Mouse (Mus musculus): ENCODE measurements around the gene Dytn. TPM values are rescaled to one million over a fixed set of nuclear protein-coding genes. Genes with fewer than 3 reads are reported as not detected.
"Not testable (repeated sequence)": the region's sequence is repeated elsewhere in the genome, so short reads cannot be mapped to it uniquely, and the experiment has no call there.

The Dytn gene
- total RNA-seq (2021): not detected

- DNase-seq (ENCODE audit: extremely low spot score in 1 of 2, low spot score in 1 of 2): no peak
Observed at GRCm38 (mm10) chr1:63686827-63687226, at the start of gene Dytn. Gene Dytn (minus strand): TSS chr1:63686927.

GRCm38 (mm10) chr1:63730240-63730771 lies 43.6 kb upstream of the Dytn start, which contains the start of the genes Mdh1b and Fastkd2:
Gene Mdh1b (minus strand): TSS chr1:63730318.
Gene Fastkd2 (plus strand): TSS chr1:63730614.
- DNase-seq (ENCODE audit: extremely low spot score in 1 of 2, low spot score in 1 of 2): peak; percentile 78

GRCm38 (mm10) chr1:63729796-63730195 lies 43.1 kb upstream of the Dytn start:
- peak in 1 of 2 experiments; percentile 6 for DNase-seq (ENCODE audit: extremely low spot score in 1 of 2, low spot score in 1 of 2)

DNA sequence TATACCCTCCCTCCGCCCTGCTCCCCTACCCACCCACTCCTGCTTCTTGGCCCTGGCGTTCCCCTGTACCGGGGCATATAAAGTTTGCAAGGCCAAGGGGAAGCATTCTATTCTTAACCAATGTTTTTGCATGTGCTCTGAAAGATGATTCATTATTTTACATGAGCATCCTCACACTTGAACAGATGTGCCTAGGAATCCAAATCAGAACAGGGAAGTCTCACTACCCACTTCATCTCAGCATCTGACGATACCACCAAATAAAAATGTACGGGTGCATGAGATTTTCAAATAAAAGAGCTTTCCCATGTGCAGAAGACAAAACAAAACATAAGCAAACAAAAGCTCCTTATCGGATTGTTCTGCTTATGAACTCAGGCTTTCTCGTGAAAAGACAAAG lies 33.4 kb upstream of the Dytn start:
- DNase-seq (ENCODE audit: extremely low spot score in 1 of 2, low spot score in 1 of 2): no peak

GRCm38 (mm10) chr1:63708876-63709275 lies 22.1 kb upstream of the Dytn start:
- no peak for DNase-seq (ENCODE audit: extremely low spot score in 1 of 2, low spot score in 1 of 2)

DNA sequence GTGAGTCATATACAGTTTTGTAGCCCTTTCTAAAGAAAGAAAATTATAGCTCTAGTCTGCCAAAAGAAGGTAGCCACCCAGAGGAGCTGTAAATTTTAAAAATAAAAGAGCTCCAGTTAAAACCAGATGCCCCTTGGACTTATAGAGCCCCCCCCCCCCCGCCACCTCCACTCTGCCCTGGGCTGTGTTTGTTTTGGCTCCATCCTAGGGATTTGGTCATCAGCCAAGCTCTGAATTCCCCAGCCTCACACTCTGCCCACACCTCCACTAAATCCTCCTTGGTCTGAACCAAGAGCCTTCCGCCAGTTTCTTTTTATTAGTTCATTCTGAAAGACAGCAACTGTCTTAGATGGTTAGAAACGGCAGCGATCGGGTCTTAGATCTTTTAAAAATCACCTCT lies 19.0 kb upstream of the Dytn start:
- no peak for DNase-seq (ENCODE audit: extremely low spot score in 1 of 2, low spot score in 1 of 2)

GRCm38 (mm10) chr1:63696861-63697260 lies 10.1 kb upstream of the Dytn start:
- DNase-seq (ENCODE audit: extremely low spot score in 1 of 2, low spot score in 1 of 2): no peak

DNA sequence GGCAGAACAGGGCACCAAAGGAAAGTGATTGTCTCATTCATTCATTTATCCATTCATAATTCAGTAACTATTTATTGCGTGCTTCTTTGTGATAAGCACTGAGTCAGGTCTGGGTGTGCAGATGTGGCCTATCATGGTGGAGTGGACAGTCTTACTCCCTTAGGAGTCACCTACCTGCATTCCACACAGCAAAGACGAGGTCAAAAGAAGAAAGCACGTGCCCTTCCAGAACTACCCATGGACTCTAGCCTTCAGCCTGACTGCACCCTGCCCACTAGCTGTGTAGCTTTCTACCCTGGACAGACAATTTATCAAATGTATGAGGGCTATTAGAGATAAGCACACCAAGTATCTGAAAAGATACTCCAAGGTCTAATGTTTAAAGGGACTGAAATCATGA lies 10.8 kb downstream of the Dytn start:
- no peak for DNase-seq (ENCODE audit: extremely low spot score in 1 of 2, low spot score in 1 of 2)

DNA sequence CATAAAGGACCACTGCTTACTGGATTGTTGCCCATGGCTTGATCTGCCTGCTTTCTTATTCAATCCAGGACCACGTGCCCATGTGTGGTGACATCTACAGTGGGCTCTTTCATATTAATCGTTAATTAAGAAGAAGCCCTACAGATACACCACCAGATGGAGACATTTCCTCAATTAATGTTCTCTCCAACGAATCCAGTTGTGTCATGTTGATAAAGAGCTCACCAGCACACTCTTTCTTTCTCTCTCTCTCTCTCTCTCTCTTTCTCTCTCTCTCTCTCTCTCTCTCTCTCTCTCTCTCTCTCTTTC lies 17.9 kb downstream of the Dytn start:
- DNase-seq (ENCODE audit: extremely low spot score in 1 of 2, low spot score in 1 of 2): no peak

DNA sequence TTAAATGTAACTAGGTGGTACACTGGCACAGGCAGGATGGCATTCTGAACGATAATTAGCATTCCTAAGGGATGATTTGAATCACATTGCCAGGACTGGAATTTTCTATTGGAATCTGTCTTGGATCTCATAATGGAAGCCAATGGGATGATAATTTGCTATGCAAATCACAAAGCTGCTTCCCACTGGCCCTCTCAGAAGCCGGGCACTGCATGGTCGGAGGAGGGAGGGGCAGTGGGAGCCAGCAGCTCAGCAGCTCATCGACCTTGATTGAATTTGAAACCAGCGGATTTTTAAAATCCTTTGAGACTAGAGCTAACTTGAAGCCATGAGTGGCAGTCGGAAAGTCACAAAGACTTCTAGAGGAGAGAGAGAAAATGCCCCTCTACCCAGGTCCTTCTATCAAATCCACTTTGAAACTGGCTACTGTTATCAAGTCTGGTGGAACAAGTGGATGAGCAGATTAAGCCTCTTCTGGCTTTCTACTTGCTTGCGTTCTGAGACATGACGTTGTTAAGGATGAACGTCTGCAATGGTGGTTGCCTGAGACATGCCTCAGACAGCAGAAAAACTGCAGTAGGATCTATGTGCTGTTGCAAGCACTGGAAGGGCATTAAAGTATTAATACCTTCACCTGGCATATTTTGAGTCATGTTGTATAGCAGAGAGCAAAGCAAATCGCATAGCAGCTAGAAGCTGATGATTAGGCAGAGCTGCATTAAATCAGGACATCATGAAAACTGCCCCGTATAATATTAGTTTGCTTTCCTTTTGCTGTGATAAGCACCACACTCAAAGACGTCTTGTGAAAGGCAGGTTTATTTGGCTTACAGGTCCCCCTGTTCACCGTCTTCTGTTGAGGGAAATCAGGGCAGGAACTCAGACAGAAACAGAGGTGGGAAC lies 18.5 kb downstream of the Dytn start:
- DNase-seq (ENCODE audit: extremely low spot score in 1 of 2, low spot score in 1 of 2): no peak

DNA sequence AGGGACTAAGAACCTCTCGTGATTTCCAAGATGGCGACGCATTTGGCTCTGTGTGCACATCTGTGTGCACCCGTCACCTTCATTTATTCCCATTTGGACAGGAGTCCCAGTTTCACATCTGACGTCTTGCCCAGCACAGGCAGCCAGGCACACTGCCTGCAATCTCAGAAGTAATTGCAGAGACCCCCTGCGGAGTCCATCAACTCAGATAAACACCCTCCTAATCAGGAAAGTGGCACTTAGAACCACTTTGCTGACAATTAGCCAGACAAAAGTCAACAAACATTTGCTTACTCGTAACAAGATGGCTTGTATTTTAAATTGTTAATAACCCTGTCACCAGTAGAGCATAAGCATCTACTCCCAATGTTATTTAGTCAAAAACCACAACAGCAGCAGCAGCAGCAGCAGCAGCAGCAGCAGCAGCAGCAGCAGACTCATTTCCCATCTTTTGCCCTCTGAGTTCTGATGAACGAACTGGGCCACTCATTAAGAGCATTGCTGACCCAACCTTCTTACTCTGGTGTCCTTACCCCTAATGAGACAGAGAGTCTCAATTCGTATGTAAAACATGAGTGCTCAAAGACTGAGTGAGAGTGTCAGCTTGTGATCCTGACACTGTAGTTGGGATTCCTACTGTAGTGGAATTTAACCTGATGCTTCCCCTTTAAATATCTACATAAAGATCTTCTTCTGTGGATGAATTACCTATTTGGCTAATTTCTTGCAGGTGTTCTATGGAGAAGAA lies 19.4 kb downstream of the Dytn start:
- DNase-seq (ENCODE audit: extremely low spot score in 1 of 2, low spot score in 1 of 2): no peak

GRCm38 (mm10) chr1:63666089-63666488 lies 20.6 kb downstream of the Dytn start:
- no peak for DNase-seq (ENCODE audit: extremely low spot score in 1 of 2, low spot score in 1 of 2)

GRCm38 (mm10) chr1:63659591-63659990 lies 27.1 kb downstream of the Dytn start:
- peak in 1 of 2 experiments; percentile 40 for DNase-seq (ENCODE audit: extremely low spot score in 1 of 2, low spot score in 1 of 2)

DNA sequence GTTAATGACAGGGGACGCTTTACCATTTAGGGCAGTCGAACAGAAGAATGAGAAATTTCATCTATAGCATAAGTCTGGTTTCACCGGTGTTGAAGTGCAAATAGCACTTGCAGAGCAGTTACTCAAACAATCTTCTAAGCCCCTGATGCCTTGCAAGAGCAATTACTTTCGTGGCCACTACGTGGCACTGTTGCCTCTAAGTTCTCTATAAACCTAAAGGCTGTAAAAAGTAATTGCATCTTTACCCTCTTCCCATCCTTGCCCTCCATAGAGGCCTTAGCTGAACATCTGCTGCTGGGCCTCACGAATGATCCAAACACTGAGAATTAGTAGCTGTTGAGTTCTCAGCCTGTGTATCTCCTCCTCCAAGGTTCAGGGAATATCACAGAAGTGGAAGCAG lies 28.7 kb downstream of the Dytn start:
- peak; percentile 33 to 78 for DNase-seq (ENCODE audit: extremely low spot score in 1 of 2, low spot score in 1 of 2)

GRCm38 (mm10) chr1:63639921-63640320 lies 46.8 kb downstream of the Dytn start:
- DNase-seq (ENCODE audit: extremely low spot score in 1 of 2, low spot score in 1 of 2): no peak

DNA sequence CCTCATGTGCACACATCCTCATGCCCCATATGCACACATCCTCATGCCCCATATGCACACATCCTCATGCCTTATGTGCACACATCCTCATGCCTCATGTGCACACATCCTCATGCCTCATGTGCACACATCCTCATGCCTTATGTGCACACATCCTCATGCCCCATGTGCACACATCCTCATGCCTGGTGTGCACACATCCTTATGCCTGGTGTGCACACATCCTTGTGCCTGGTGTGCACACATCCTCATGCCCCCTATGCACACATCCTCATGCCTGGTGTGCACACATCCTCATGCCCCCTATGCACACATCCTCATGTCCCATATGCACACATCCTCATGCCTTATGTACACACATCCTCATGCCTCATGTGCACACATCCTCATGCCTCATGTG lies 56.3 kb downstream of the Dytn start:
- DNase-seq (ENCODE audit: extremely low spot score in 1 of 2, low spot score in 1 of 2): not testable (repeated sequence)

DNA sequence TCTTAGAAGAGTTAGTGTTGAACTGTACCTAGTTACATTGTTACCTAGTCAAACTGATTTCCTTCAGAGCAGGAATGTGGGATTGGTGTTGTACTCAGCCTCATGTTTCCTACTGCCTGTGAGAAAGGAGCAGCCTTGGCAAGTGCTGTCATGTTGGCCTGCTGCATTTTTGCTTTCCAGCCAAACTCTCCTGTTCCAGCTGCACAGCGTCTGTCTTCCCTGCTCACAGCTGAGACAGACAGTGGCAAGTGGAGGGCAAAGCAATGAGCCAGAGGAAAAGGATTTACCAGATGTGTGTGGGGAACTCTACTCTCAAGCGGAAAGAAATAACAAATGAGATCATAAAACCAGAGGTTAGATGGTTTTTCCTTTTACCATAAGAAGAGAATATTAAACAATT lies 58.5 kb downstream of the Dytn start:
- no peak for DNase-seq (ENCODE audit: extremely low spot score in 1 of 2, low spot score in 1 of 2)

DNA sequence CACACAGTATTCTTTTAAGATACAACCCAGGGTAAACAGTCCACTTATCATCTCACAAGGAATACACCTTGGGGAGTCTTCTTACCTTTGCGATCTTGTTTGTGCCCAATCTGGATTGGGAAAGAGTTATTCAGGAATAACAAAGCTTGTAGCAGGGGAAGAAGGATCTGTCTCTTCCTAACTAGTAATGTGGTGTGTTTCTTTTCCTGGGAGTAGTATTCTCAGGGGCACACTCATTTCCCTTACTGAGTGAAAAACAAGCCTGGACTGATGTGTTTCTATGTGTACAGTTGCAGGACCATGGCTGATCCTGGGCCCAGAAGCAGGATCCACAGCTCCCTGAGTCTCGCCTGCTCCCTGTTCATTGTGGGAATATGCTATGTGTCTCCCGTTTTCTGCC lies 71.1 kb downstream of the Dytn start, which contains the start of gene Gm39653:
Gene Gm39653, plus strand, starts transcription at position 301 of the 400 bp plus-strand sequence.
- DNase-seq (ENCODE audit: extremely low spot score in 1 of 2, low spot score in 1 of 2): no peak

DNA sequence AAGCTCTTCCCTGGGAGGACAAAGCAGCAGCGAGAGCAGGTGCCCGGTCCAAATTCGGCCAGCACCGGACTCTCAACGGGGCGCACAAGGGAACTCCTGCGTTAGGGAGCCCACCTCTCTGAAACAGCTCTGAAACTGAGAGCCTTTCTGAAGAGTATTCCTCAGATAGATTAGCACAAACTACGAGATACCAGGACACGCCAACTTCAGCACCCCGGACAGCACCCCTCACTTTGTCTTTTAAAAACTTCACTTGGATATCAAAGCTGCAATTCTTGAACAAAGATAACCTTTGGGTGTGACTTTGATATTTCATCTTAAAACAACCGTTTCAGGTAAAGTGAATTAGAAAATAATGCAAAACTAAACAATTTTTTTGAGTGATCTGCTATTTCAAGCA lies 72.1 kb downstream of the Dytn start:
- peak in 1 of 2 experiments; percentile 16 for DNase-seq (ENCODE audit: extremely low spot score in 1 of 2, low spot score in 1 of 2)

DNA sequence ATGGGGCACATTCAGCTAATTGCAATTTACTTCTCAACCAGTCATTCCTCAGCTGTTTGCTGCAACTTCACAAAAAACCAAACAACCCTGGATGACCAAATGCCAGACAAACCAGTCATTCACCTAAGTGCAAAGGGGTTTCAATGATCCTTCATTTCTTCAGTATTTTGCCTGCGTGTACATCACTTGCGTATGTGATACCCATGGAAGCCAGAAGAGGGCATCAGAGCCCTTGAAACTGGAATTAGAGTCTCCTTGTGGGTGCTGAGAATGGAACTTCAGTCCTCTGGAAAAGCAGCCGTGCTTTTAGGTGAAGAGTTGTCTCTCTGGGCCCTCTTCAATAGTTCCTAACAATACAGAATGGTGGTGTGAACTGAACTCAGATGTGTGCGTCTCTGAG lies 77.1 kb downstream of the Dytn start:
- no peak for DNase-seq (ENCODE audit: extremely low spot score in 1 of 2, low spot score in 1 of 2)

GRCm38 (mm10) chr1:63603870-63604500 lies 82.7 kb downstream of the Dytn start:
- no peak for DNase-seq (ENCODE audit: extremely low spot score in 1 of 2, low spot score in 1 of 2)

Measured in layer of hippocampus, postnatal 25 days (tissue).